Mouse (Mus musculus) stomach, embryonic 15.5 days (tissue): ENCODE data around the gene Lrrc38. TPM values are rescaled to one million over a fixed set of nuclear protein-coding genes. Genes with fewer than 3 reads are reported as not detected.

Experiments
- ATAC-seq: fragments of 200-750 bp; cut with Nextera tagmentation; 2 replicates; pipeline ENCODE4 v1.8.0; 2017; ENCODE audit warnings: low read depth, moderate number of reproducible peaks, moderate TSS enrichment; ENCODE audit not compliant: insufficient read depth, low FRiP score
- H3K27ac ChIP-seq: fragments of 300-500 bp; sonication (generic); 2 replicates; pipeline ENCODE4 v1.5.1; 2015; ENCODE audit warnings: mild to moderate bottlenecking, inconsistent platforms
- H3K27me3 ChIP-seq: fragments of 300-500 bp; sonication (generic); replicated peaks from 2 replicates; pipeline ENCODE4 v1.6.1; 2015; ENCODE audit warnings: inconsistent platforms
- H3K36me3 ChIP-seq: fragments of 300-500 bp; sonication (generic); 2 replicates; pipeline ENCODE4 v1.6.1; 2015; ENCODE audit warnings: inconsistent platforms
- H3K4me1 ChIP-seq: fragments of 300-500 bp; sonication (generic); 2 replicates; pipeline ENCODE4 v1.6.1; 2015; ENCODE audit warnings: inconsistent platforms
- H3K4me2 ChIP-seq: fragments of 300-500 bp; sonication (generic); 2 replicates; pipeline ENCODE4 v1.6.1; 2015; ENCODE audit warnings: mild to moderate bottlenecking, inconsistent platforms
- H3K4me3 ChIP-seq: fragments of 300-500 bp; sonication (generic); replicated peaks from 2 replicates; pipeline ENCODE4 v1.5.1; 2015; ENCODE audit warnings: inconsistent platforms
- H3K9ac ChIP-seq: fragments of 300-500 bp; sonication (generic); 2 replicates; pipeline ENCODE4 v1.6.1; 2015; ENCODE audit warnings: inconsistent platforms
- H3K9me3 ChIP-seq: fragments of 300-500 bp; sonication (generic); 2 replicates; pipeline ENCODE4 v1.6.1; 2016; ENCODE audit warnings: inconsistent platforms
- WGBS: fragments of 180-500 bp; shearing (Covaris S2); methylation state at CpG from one replicate; pipeline ENCODE4 v1.1.7; 2015; 5-methylcytosine and 5-hydroxymethylcytosine counted together
- polyA plus RNA-seq: library from polyadenylated mRNA; unstranded; fragments of >200 nt; fragmentation: Nextera tagmentation; extraction: Ambion mirVana; gene quantifications from 2 replicates; pipeline ENCODE4 v1.2.1, GENCODE M21; 2015

Lrrc38 gene
- polyA plus RNA-seq, 1 experiment from 2014 or later = not detected

DNA sequence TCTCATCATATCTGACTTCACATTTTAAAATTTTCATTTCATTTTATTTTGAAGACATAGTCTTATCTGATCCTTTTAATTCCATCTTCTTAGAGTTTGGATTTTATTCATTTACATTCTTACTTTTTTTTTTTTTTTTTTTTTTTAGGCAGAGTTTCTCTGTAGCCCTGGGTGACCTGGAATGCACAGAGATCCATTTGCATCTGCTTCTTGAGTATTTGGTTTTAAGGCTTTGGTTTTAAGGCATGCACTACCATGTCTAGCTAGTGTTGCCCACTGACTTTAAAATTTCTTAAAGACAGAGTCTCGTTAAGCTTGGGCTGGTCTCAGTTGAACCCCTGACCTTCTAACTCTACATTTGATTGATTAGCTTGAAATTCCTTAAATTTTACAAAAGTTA is 64.1 kb downstream of the Lrrc38 start:
- Histone ChIP-seq H3K4me1 (no peaks in the 10 kb centered on the region), H3K4me3 (no peak overlapping the region), H3K36me3 (peaks cover 27% of the 10 kb centered on the region), H3K27ac (no peak overlapping the region), H3K4me2 (no peak overlapping the region), H3K9ac (no peak overlapping the region), H3K9me3 (no peaks in the 10 kb centered on the region), H3K27me3 (no peaks in the 10 kb centered on the region)
- 86% methylated on average over 1 of the region's 1 CpGs for WGBS
- no peak for ATAC-seq

DNA sequence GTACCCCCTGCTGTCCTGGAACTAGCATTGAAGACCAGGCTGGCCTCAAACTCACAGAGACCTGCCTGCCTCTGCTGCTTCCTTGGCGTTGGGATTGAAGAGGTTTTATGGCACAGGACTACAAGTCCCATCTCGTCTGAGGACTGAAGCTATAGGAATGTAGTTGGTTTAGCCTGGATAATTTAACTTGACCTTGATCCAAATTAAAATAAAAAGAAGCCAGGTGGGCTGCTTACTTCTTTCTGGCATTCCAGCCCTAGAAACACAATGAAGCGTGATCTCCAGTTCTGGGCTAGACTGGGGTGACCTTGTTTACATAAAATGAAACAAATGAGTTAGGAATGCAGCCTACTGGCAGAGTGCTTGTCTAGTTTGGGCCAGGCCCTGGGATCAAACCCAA is 64.6 kb downstream of the Lrrc38 start:
- WGBS = 93% methylated on average over 3 of the region's 3 CpGs

More for the DNA sequence above, 64.6 kb downstream of the Lrrc38 start:
- ATAC-seq = no peak
- no peak overlapping the region for H3K4me2 ChIP-seq
- no peak overlapping the region for H3K4me3 ChIP-seq
- no peaks in the 10 kb centered on the region for H3K4me1 ChIP-seq
- H3K27me3 ChIP-seq = no peaks in the 10 kb centered on the region
- H3K27ac ChIP-seq = no peak overlapping the region
- H3K9me3 ChIP-seq = no peaks in the 10 kb centered on the region
- peaks cover 32% of the 10 kb centered on the region for H3K36me3 ChIP-seq
- no peak overlapping the region for H3K9ac ChIP-seq

Other genes starting within 250 kb of the Lrrc38 start
- gene Prdm2, start 136.8 kb upstream of the Lrrc38 start, polyA plus RNA-seq = 11.1 and 11.6 TPM in 2 replicates
- 27.4 and 29.7 TPM in 2 replicates for gene Pdpn, start 50.2 kb upstream of the Lrrc38 start, polyA plus RNA-seq
- not detected in 2 replicates for gene Pramel1, start 44.7 kb downstream of the Lrrc38 start, polyA plus RNA-seq
- gene Pramef8, start 62.7 kb downstream of the Lrrc38 start, polyA plus RNA-seq = 14.6 and 15.3 TPM in 2 replicates
- not detected in 2 replicates for gene Oog4, start 100.6 kb downstream of the Lrrc38 start, polyA plus RNA-seq
- not detected in 2 replicates for gene Gm13043, start 161.6 kb downstream of the Lrrc38 start, polyA plus RNA-seq
- not detected in 2 replicates for gene Gm13040, start 186.2 kb downstream of the Lrrc38 start, polyA plus RNA-seq
- gene BC080695, start 201.9 kb downstream of the Lrrc38 start, polyA plus RNA-seq = not detected in 2 replicates
- gene Gm13057, start 202.0 kb downstream of the Lrrc38 start, polyA plus RNA-seq = not detected in 2 replicates